Mouse (Mus musculus) left cerebral cortex, adult 18-20 months (tissue): Measurements from ENCODE around the gene Actb. TPM values are rescaled to one million over a fixed set of nuclear protein-coding genes. Genes with fewer than 3 reads are reported as not detected.

Experiments used
- DNase-seq, 2 experiments: peaks; one replicate each; pipeline ENCODE4 v3.0.0; 2021 to 2022; ENCODE audit warnings: low spot score in 2 of 2, mixed read lengths in 1 of 2
- total RNA-seq, 2 experiments: library from RNA; stranded (reverse); gene quantifications; 2 replicates each; pipeline ENCODE4 v1.2.3; 2021

Gene Actb
- total RNA-seq, 2 experiments from 2014 or later = 2,346 to 2,379 TPM

DNA sequence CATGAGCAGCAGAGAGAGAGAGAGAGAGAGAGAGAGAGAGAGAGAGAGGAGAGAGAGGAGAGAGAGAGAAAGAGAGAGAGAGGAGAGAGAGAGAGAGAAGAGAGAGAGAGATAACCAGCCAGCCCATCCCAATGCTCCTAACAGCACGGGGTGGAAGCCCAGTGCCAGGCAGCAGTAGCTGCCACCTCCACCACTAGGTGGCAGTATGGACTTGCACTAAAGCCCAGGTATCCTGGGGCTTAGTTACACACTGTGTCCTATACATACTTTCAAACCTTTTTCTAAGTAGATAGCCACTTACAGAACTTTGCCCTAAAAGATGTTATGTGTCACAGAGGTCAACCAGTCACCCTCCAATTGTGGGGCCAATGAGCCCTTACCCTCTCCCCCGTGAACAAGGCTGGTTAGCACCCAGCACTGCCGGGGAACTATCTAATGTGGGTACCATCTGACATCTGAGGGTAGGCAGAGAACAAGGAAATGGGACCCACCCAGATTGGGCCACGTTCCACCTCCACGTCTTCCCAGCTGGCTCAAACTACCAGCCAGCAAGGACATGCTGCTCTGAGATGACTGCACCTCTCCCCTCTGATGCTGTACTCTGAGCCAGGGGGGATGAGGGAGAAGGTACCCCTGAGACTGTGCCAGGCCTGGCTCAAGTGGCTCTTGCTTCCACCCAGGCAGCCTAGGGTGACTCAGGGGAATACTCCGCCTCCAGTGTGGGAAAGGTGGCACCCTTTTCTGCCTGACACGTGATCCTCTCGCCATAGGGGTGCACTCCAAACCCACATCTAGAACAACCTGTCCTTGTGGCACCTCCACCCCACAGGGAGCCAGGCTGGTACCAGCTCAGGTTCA lies 27.0 kb downstream of the Actb start:
- DNase-seq = peak; percentile 77 to 86

DNA sequence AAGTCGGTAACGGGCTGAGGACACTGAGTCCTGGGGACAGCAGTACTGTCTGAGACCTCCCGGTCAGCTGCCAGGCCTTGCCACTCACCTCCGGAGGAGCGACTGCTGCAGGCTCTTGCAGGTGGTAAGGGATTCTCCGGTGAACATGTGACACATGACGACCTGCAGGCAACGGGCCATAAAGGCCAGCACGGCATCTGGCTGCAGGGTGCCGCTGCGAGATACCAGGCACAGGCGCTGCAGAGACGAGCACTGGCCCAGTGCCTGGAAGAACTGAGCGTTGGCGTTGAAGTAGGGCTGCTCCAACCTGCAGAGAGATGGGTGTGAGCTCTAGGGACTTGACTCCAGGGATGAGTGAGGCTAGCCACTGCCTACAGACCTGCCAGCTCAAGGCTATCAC lies 28.0 kb downstream of the Actb start:
- peak; percentile 77 to 86 for DNase-seq

DNA sequence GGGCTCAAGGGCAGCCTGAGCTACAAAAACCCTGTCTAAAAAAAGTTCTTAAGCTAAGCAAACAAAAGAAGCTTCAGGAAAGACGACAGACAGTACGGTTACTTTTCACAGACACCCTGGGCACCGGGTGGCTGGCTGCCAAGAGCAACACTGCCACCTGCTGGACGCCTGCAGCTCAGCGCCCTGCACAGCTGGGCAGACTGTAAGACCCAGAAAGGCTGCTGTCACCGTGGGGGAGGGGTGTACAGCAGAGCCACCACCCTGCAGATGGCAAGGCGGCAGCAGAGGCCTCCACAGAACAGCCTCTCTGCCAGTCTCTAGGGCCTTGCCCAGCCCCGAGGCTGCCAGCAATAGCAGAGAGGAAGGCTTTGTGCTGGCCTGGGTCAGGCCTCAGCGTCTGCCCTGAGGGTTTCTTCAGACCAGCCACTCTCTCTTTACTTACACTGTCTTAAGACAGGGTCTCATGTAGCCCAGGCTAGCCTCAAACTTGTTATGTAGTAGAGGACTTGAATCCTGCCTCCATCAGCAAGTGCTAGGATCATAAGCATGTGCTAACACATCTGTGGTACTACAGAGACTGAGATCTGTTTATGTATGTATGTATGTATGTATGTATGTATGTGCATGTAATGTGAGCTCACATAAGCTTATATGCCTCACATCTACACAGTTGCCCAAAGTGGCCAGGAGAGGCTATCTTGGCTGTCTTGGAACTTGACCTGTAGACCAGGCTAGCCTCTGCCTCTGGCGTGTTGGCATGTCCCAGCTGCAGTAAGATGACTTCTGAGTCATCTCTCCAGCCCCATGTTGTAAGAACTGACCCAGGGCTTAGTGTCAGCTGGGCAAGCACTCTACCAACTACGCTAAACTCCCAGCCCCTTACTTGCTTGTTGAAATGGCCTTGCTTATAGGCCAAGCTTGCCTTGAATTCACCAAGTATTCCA lies 28.9 kb downstream of the Actb start:
- DNase-seq = peak; percentile 88 to 90

DNA sequence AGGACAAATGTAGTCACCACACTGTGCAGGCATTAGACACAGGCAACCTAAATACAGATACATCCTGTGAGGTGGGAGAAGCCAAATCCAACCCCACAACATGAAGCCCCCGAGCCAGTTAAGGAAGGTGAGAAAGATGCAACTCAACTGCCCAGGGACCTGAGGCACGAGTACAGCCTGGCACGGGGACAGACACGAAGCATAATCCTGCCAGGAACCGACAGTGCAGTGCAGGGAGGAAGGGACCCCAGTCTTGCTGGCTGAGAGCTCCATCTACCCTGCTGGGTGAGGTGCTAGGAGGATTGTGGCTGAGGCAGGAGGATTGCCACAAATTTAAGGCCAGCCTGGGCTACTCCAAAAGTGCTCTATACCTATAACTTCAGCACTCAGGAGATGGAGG lies 29.7 kb downstream of the Actb start:
- no peak for DNase-seq

DNA sequence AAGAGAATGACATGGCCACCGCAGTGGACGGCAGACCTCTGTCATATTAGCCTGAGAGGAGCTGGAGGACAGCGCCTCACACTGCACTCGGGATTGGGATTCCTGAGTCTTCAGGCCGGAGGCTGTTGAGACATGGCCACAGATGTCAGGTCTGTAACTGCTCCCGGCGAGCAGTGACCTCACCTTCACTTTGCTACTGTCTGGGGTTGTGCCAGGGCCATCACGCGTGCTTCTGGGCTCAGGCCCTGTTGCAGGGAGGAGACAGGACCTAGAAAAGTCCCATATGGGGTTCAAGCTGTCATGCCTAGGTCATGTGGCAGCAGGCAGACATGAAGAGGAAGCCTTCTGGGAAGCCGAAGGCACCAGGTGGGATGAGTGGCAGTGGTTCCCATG lies 31.0 kb downstream of the Actb start:
- no peak for DNase-seq

DNA sequence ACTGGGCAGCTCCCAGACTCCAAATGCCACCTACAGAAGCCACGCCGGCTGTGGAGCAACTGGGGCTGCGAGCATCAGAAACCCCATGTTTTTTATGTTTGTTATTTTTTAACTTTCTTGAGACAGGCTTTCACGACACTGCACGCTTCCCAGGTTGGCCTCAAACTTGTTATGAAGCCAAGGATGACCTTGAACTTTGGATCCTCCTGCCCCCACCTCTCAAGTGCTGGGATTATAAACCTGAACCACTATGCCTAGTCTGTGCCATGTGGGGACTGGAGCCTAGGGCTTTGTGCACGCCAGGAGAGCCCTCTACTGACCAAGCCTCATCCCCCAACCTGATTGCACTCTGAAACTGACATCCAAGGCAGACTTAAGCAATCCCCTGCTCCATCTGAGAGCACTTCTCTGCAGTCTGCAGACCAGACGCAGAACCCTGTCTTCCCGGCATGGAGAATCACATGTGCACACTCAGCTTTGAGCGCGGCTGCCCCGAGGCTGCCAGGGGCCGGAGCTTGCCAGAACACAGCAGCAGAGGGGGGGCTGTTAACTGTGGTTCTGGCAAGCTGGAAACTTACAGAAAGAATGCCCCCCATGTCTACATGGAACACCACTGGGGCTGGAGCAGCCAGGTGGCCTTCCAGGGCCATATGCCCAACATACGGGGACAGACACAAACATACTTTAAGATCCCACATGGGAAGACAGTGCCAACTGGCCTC lies 31.6 kb downstream of the Actb start:
- DNase-seq = no peak

DNA sequence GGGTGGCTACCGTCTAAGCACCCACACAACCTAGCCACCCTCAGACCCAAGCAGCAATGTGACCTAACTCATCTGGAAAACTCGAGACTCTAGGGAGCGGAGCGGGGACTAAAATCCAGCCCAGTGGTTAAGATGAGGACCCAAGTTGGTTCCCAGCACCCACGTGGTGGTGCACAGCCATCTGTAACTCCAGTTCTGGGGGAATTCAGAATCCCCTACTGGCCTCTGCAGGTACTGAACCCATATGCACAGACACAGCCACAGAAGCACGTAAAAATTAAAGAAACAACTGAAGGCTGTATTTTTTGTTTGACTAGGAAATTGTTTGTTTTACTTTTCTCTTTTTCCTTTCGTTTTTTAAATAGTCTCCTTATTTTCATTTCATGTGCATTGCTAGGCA lies 32.8 kb downstream of the Actb start:
- DNase-seq = no peak

DNA sequence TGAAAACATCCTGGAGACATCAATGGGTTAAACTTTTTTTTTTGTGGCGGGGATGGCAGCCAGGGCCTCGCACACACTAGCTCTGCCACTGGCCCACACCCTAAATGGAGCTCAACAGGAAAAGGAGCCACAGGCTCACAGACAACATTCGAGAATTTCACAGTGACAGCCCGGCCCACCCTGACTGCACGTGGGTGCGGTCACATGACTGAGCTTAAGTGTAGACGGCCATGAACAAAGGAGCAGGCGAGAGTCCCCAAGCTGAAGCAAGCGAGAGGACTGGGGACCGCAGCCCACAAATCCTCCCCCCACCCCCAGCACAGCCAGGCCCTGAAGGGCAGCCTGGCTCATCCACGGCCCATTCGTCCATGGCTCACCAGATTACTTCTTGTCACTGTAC lies 34.8 kb downstream of the Actb start:
- no peak for DNase-seq

DNA sequence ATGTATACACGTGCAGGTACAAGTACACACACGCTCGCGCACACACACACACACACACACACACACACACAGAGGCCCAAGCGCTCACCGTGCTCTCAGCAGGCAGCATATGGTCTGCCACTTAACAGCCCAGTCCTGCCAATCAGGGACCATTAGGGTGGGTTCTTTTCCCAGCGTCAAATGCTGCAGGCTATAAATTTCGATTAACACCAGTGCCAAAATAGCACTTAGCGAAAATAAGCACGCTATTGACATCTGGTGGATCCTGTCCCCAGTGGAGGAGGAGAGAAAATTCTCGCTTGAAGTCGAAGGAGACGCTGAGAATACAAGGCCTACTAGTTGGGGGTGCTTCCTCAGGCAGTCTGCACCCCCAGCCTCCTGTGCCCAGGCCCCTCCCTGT lies 37.1 kb downstream of the Actb start:
- no peak for DNase-seq

DNA sequence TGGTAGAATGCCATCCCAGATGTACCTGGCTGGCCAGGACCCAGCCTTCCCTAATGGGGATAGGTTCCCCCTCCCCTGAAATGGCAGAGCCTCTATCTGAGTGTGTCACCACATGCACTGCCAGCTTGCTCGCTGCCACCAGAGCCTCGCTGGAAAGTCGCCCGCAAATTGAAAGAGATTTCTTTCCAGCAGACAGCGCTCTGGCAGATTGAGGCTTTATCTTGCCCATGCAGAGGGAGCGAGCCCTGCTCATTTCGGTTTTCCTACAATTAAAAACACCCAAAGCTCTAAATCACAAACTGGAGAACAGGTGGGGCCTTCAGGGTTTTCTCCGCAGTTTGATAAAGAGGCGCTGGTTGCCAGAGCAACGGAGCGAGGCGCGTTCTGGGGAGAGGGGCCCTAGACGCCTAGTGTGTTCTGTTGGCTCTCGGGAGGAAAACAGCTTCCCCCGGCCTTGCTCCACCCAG lies 48.8 kb downstream of the Actb start:
- peak; percentile 67 to 74 for DNase-seq

DNA sequence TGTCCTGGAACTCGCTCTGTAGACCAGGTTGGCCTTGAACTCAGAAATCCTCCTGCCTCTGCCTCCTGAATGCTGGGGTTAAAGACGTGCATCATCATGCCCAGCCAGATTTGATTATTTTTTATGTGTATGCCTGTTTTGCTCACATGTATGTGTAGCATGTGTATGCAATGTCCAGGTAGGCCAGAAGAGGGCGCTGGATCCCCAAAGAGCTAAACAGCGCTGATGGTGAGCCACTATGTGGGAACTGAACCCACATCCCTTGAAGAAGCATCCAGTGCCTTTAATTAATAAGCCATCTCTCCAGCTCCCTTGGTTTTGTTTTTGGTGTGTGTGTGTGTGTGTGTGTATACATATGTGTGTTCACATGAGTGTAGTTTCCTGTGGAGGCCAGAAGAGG lies 50.1 kb downstream of the Actb start:
- no peak for DNase-seq

DNA sequence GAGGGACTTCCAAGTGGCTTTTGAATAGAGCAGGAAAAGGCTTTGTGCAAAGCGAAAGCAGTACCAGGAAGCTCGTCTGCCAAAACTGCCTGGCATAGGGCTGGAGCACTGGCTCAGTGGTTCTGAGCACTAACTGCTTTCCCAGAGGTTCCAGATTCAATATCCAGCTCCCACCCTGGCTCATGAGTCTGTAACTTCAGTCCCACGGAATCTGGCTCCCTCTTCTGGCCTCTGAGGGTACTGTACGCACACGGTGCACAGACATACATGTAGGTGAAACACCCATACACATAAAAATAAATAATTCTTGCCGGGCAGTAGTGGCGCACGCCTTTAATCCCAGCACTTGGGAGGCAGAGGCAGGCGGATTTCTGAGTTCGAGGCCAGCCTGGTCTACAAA lies 51.7 kb downstream of the Actb start:
- DNase-seq = no peak

DNA sequence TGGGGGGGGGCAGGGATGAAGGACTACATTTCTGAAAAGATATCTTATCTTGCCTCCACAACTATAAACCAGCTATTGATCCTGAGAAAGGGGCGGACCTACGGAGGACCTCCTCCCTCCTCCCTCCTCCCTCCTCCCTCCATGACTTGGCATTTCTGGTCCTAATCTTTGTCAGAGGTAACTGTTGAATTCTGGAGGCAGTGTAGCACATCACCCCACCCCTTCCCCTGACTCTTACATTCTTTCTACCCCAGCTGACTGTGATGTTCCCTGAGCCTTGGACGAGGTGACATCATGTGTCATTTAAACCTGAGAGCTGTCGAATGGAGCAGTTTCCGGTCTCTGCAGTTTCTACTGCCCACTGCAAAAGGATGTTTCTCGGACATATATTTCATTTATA lies 53.0 kb downstream of the Actb start:
- no peak for DNase-seq

Other genes with a start within 250 kb of the Actb start
- 10 to 100 TPM in 1 of 2 experiments, 1 to 10 TPM in 1; 6.1 to 10.8 TPM for gene Slc29a4, start 214.2 kb downstream of the Actb start, total RNA-seq
- gene Tnrc18, start 89.1 kb downstream of the Actb start, total RNA-seq = 100 to 1,000 TPM; 116 to 122 TPM
- gene Fbxl18, start 11.3 kb downstream of the Actb start, total RNA-seq = 10 to 100 TPM; 28.7 to 28.8 TPM
- 100 to 1,000 TPM; 280 to 311 TPM for gene Fscn1, start 53.6 kb upstream of the Actb start, total RNA-seq
- 10 to 100 TPM; 45.1 to 45.2 TPM for gene Rnf216, start 206.2 kb upstream of the Actb start, total RNA-seq
- gene Olfr718-ps1, start 240.8 kb upstream of the Actb start, total RNA-seq = under 1 TPM; 0.07 to 0.23 TPM